Mouse (Mus musculus): ENCODE measurements at regions not wholly inside any gene's neighbourhood (a gene's known extent, or its start where the extent isn't known, plus 50 kb on each side); places are given as distances from the start of the nearest gene placed in this dataset.

GRCm38 (mm10) chr12:26086923-26087322, 328.1 kb downstream of the Rnf144a start:
- TF ChIP-seq CTCF (IDR thresholded peaks at IDR 0.05; ENCODE audit: low read depth, low read length), result no peak
- TF ChIP-seq POLR2A (IDR thresholded peaks at IDR 0.05; ENCODE audit: insufficient read depth, low read length), result no peak
- TF ChIP-seq EP300 (IDR thresholded peaks at IDR 0.05; ENCODE audit: insufficient read depth, low read depth, low read length), result no peak
